Mouse (Mus musculus): Measurements from ENCODE around the gene Triap1. TPM values are rescaled to one million over a fixed set of nuclear protein-coding genes. Genes with fewer than 3 reads are reported as not detected.
"Not testable (repeated sequence)": the region's sequence is repeated elsewhere in the genome, so short reads cannot be mapped to it uniquely, and the experiment has no call there.

Gene Triap1
- polyA plus RNA-seq (2015; fragmentation: Nextera tagmentation; extraction: Ambion mirVana): 54.2 and 56.7 TPM in 2 replicates

GRCm38 (mm10) chr5:115340577-115341313, at the start of gene Triap1, which contains the start of gene Gatc:
Gene Triap1, plus strand, starts transcription at chr5:115341225.
Gene Gatc, minus strand, starts transcription at chr5:115341178.
- H3K4me2 ChIP-seq (replicated peaks): peak within 1 kb of the TSS; percentile 77
- peak within 1 kb of the TSS; percentile 88 for H3K27ac ChIP-seq
- H3K9ac ChIP-seq (replicated peaks): peak within 1 kb of the TSS; percentile 89
- no peaks in the 10 kb centered on the region for H3K27me3 ChIP-seq
- H3K4me1 ChIP-seq (replicated peaks): peaks cover 22% of the 10 kb centered on the region
- ATAC-seq: peak; percentile 95
- WGBS: under 1% methylated on average over 62 of the region's 62 CpGs
- H3K9me3 ChIP-seq: no peaks in the 10 kb centered on the region
- H3K36me3 ChIP-seq: peaks cover 51% of the 10 kb centered on the region
- peak within 1 kb of the TSS; percentile 87 for H3K4me3 ChIP-seq (replicated peaks)

DNA sequence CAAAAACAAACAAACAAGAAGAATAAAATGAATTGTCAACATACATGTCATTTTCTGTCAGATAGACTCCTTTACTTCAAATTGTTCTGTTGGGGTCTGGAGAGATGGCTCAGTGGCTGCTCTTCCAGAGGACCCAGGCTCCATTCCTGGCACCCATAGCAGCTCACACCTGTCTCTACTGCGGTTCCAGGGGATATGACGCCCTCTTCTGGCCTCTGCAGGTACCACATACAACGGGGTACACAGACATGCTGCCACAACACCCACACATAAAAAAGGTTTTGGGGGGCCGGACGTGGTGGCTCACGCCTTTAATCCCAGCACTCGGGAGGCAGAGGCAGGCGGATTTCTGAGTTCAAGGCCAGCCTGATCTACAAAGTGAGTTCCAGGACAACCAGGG, 46.9 kb upstream of the Triap1 start:
- Histone ChIP-seq H3K27ac (no peak overlapping the region), H3K36me3 (peaks cover 79% of the 10 kb centered on the region), H3K9me3 (no peaks in the 10 kb centered on the region), H3K4me2 (replicated peaks) (no peak overlapping the region), H3K9ac (replicated peaks) (no peak overlapping the region), H3K4me3 (replicated peaks) (no peak overlapping the region), H3K4me1 (replicated peaks) (peaks cover 15% of the 10 kb centered on the region), H3K27me3 (no peaks in the 10 kb centered on the region)
- no peak for ATAC-seq
- 91% methylated on average over 8 of the region's 8 CpGs for WGBS

- no peak for ATAC-seq
- no peak overlapping the region for H3K9ac ChIP-seq (replicated peaks)
- peaks cover 24% of the 10 kb centered on the region for H3K4me1 ChIP-seq (replicated peaks)
- no peaks in the 10 kb centered on the region for H3K27me3 ChIP-seq
- H3K4me3 ChIP-seq (replicated peaks): no peak overlapping the region
- no peak overlapping the region for H3K4me2 ChIP-seq (replicated peaks)
- no peaks in the 10 kb centered on the region for H3K9me3 ChIP-seq
- H3K27ac ChIP-seq: 0 out of 2 replicates have a peak overlapping the region, but pooled peaks have one; percentile 2
- 88% methylated on average over 10 of the region's 10 CpGs for WGBS
- H3K36me3 ChIP-seq: peaks cover 60% of the 10 kb centered on the region
These were observed 44.7 kb upstream of the Triap1 start for GRCm38 (mm10) chr5:115296347-115296746.

DNA sequence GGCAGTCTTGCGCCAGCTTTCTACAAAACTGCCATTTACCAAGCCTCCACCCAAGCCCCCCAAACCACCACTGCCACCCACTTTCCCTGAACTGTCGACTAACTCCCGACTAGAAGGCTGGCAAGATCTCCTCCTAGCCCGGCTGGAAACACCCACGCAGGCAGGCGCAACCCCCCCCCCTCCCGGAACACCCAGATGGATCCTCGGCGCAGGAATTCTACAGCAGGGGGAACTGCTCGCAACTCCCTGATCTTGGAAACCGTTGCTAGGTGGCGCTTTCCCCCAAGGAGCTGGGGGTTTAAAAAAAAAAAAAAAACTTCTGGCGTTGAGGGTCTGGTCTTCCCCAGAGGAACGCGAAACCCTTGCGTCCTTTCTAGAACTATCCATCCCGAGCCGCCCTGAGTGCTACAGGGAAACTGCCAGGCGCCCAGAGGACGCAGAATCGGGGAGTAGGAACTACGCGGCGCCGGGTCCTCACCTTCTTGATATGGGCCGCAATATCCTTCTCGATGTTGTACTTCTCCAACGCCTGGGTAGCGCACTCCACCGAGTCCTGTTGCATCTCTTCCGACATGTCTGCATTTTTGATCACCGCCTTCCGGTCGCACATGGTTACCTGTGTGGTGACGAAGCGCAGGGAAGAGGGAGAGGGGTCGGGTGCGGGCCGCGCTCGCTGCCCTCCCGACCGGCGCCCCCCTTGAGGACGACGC, 40.8 kb upstream of the Triap1 start:
- Histone ChIP-seq H3K27me3 (peaks cover 11% of the 10 kb centered on the region), H3K27ac (peak overlapping the region; percentile 95), H3K4me2 (replicated peaks) (peak overlapping the region; percentile 80), H3K4me3 (replicated peaks) (peak overlapping the region; percentile 91), H3K36me3 (peaks cover 34% of the 10 kb centered on the region), H3K9me3 (no peaks in the 10 kb centered on the region), H3K9ac (replicated peaks) (peak overlapping the region; percentile 91), H3K4me1 (replicated peaks) (peaks cover 31% of the 10 kb centered on the region)
- ATAC-seq: peak; percentile 59; the same call in 1 of the 2 replicates
- WGBS: under 1% methylated on average over 44 of the region's 46 CpGs

DNA sequence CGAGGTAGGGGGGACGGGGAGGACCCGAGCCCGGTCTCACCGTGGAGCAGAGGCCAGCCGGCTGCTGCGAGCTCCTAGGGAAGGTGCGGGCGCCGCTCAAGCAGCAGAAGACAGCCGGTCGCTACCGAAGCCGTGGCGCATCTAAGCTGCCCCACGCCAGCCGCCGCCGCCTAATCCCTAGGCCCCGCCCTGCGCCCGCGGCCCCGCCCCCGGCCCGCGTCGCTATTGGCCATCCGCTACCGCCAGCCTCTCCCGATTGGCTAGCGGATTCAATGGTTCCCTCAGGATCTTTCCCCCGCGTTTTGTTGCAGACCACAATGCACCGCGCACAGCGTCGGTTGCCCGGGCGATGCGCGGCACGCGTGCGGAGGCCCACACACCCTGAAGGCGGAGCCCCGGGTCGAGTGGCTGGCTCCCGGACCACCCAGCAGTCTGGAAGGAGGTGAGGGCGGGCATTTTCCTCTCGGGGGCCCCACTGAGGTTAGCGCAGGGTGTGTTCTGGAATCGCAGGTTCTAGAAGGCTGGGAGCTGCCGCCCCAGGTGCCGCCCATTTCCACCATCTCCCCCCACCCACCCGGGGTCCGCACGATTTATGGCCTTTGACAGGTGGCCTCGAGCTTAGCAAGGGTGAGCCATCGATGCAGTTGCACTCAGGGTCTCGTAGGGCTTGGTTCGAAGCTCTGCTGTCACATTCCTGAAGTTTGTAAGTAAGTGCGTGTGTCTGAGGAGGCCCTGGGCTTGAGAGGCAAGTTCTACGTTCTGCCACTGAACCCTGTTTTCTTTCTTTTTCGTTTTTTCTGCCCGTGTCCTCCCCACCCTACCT, 40.0 kb upstream of the Triap1 start, which contains the start of gene Dynll1:
Gene Dynll1 (minus strand): TSS at position 208 of the 823 bp plus-strand sequence.
- peak within 1 kb of the TSS; percentile 95 for H3K27ac ChIP-seq
- H3K4me3 ChIP-seq (replicated peaks): peak within 1 kb of the TSS; percentile 91
- H3K36me3 ChIP-seq: peaks cover 26% of the 10 kb centered on the region
- H3K27me3 ChIP-seq: peaks cover 11% of the 10 kb centered on the region
- peak; percentile 98 for ATAC-seq
- WGBS: 1% methylated on average over 66 of the region's 66 CpGs
- H3K4me1 ChIP-seq (replicated peaks): peaks cover 31% of the 10 kb centered on the region
- H3K9me3 ChIP-seq: no peaks in the 10 kb centered on the region
- peak within 1 kb of the TSS; percentile 91 for H3K9ac ChIP-seq (replicated peaks)
- H3K4me2 ChIP-seq (replicated peaks): peak within 1 kb of the TSS; percentile 80

GRCm38 (mm10) chr5:115301615-115302014, 39.4 kb upstream of the Triap1 start:
- H3K27ac ChIP-seq: 0 out of 2 replicates have a peak overlapping the region, but pooled peaks have one; percentile 51
- H3K27me3 ChIP-seq: peaks cover 11% of the 10 kb centered on the region
- WGBS: 33% methylated on average over 13 of the region's 13 CpGs
- H3K4me3 ChIP-seq (replicated peaks): peak overlapping the region; percentile 91
- peaks cover 19% of the 10 kb centered on the region for H3K36me3 ChIP-seq
- H3K4me1 ChIP-seq (replicated peaks): peaks cover 31% of the 10 kb centered on the region
- H3K9me3 ChIP-seq: no peaks in the 10 kb centered on the region
- peak overlapping the region; percentile 65 for H3K9ac ChIP-seq (replicated peaks)
- no peak for ATAC-seq
- peak overlapping the region; percentile 76 for H3K4me2 ChIP-seq (replicated peaks)

- H3K36me3 ChIP-seq: peaks cover 15% of the 10 kb centered on the region
- peaks cover 11% of the 10 kb centered on the region for H3K27me3 ChIP-seq
- H3K9me3 ChIP-seq; ATAC-seq; H3K9ac ChIP-seq (replicated peaks); H3K27ac ChIP-seq: not testable (repeated sequence)
- H3K4me2 ChIP-seq (replicated peaks): peak overlapping the region; percentile 76
- peaks cover 31% of the 10 kb centered on the region for H3K4me1 ChIP-seq (replicated peaks)
- H3K4me3 ChIP-seq (replicated peaks): peak overlapping the region; percentile 91; the same call in 1 of the 2 replicates
- 88% methylated on average over 7 of the region's 7 CpGs for WGBS
These were observed 38.8 kb upstream of the Triap1 start for GRCm38 (mm10) chr5:115302190-115302589.

DNA sequence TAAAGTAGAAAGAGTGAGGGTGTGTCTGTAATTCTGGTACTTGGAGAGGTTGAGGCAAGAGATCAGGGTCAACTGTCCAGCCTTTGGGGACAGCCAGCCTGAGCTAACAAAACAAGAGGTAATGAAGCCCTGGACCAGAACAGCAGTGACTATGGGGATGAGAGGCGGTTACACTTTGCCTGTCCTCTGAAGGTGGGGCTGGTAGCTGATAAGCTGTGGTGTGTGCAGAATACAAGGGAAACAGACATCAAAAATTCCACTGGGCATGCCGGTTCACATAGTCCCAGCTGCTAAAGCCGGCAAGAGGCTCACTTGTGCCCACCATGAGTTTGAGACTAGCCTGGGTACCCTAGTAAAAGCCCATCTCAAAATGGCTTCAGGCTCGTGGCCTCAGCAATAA, 28.7 kb upstream of the Triap1 start:
- Histone ChIP-seq H3K4me3 (replicated peaks) (no peak overlapping the region), H3K4me1 (replicated peaks) (peaks cover 12% of the 10 kb centered on the region), H3K4me2 (replicated peaks) (no peak overlapping the region), H3K9me3 (no peaks in the 10 kb centered on the region), H3K27ac (no peak overlapping the region), H3K9ac (replicated peaks) (no peak overlapping the region), H3K27me3 (no peaks in the 10 kb centered on the region), H3K36me3 (no peaks in the 10 kb centered on the region)
- 89% methylated on average over 4 of the region's 4 CpGs for WGBS
- ATAC-seq: no peak

- H3K4me3 ChIP-seq (replicated peaks): no peak overlapping the region
- no peak overlapping the region for H3K4me2 ChIP-seq (replicated peaks)
- no peak overlapping the region for H3K9ac ChIP-seq (replicated peaks)
- 83% methylated on average over 10 of the region's 10 CpGs for WGBS
- H3K9me3 ChIP-seq: no peaks in the 10 kb centered on the region
- H3K27me3 ChIP-seq: no peaks in the 10 kb centered on the region
- H3K4me1 ChIP-seq (replicated peaks): peaks cover 19% of the 10 kb centered on the region
- H3K27ac ChIP-seq: no peak overlapping the region
- ATAC-seq: no peak
- no peaks in the 10 kb centered on the region for H3K36me3 ChIP-seq
These were observed 28.0 kb upstream of the Triap1 start for GRCm38 (mm10) chr5:115312816-115313667.

GRCm38 (mm10) chr5:115313668-115313943, 27.4 kb upstream of the Triap1 start:
- H3K36me3 ChIP-seq: no peaks in the 10 kb centered on the region
- no peaks in the 10 kb centered on the region for H3K9me3 ChIP-seq
- no peak overlapping the region for H3K4me2 ChIP-seq (replicated peaks)
- peaks cover 25% of the 10 kb centered on the region for H3K4me1 ChIP-seq (replicated peaks)
- H3K27ac ChIP-seq: no peak overlapping the region
- no peak overlapping the region for H3K9ac ChIP-seq (replicated peaks)
- no peaks in the 10 kb centered on the region for H3K27me3 ChIP-seq
- ATAC-seq: no peak
- 46% methylated on average over 5 of the region's 5 CpGs for WGBS
- H3K4me3 ChIP-seq (replicated peaks): no peak overlapping the region

Data from midbrain, embryonic 13.5 days (tissue).